Mouse (Mus musculus): Measurements from ENCODE around the gene Vash2. TPM values are rescaled to one million over a fixed set of nuclear protein-coding genes. Genes with fewer than 3 reads are reported as not detected.

Gene Vash2
- polyA plus RNA-seq, 1 experiment from 2014 or later = 61.0 TPM

DNA sequence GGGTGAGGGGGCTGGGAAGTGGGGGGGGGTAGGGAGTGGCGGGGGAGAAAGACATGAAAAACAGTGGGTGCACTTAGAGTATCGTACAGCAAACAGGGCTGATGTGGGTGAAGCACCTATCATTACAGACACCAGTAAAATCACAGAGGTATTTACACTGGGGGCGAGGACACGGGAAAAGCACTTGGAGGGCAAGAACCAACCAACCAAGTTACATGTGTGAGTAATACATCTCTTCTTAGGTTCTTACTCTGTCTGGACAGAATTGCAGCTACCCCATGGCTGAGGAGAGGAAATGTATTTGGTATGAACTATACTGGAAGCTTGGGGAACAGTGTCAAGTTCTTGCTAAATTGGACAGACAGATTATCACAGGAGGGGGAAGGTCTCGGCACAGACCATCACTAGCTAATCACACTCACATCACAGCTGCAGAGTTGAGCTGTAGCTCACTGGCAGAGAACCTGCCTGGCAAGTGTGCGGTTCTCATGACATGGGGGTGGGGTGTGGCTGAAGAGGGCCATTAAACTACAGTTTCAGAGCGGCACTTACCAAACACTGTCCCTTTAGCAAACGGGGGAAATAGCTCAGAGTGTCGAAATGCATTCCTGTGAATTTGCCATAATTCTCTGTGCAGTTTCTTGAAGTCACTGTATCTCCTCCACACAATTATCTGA, 80.1 kb downstream of the Vash2 start:
- no peak overlapping the region for H3K4me2 ChIP-seq (replicated peaks; ENCODE audit: low read depth, low read length)
- no peak overlapping the region for H3K27ac ChIP-seq (ENCODE audit: low read depth, low read length)
- DNase-seq (ENCODE audit: low spot score) = no peak
- no peak overlapping the region for H3K4me3 ChIP-seq (ENCODE audit: low read depth, low read length)
- 86% methylated on average over 9 of the region's 9 CpGs for WGBS
- H3K27me3 ChIP-seq (ENCODE audit: control insufficient read depth, insufficient read depth, low read length) = no peaks in the 10 kb centered on the region
- no peaks in the 10 kb centered on the region for H3K9me3 ChIP-seq (ENCODE audit: control insufficient read depth, low read length)
- H3K4me1 ChIP-seq (replicated peaks; ENCODE audit: control insufficient read depth, insufficient read depth, low read length) = no peaks in the 10 kb centered on the region
- H3K9ac ChIP-seq (ENCODE audit: low read depth, low read length) = no peak overlapping the region
- ATAC-seq (ENCODE audit: low FRiP score) = no peak
- 0 out of 2 replicates have a peak, but pooled peaks cover 3% of the 10 kb centered on the region for H3K36me3 ChIP-seq (ENCODE audit: control insufficient read depth, insufficient read depth, low read length)

DNA sequence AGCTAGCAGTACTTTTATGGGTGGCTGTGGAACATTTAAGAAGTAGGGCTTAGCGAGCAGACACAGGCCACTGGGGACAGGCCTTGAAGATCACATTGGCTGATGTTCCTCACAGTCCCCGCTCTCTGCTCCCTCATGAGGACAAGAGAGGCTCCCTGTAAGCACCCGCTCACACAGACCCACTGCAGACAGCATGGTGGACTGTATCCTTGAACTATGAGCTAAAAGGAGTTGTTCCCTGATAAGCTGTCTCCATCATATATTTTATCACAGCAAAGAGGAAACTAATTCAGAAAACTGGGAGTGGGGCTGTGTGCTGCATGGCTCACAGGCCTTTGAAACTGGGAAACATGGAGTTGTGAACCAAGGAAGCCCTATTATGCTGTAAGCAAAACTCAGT, 80.9 kb downstream of the Vash2 start:
- Histone ChIP-seq H3K4me2 (replicated peaks; ENCODE audit: low read depth, low read length) (no peak overlapping the region), H3K36me3 (ENCODE audit: control insufficient read depth, insufficient read depth, low read length) (no peaks in the 10 kb centered on the region), H3K4me3 (ENCODE audit: low read depth, low read length) (no peak overlapping the region), H3K9ac (ENCODE audit: low read depth, low read length) (no peak overlapping the region), H3K27me3 (ENCODE audit: control insufficient read depth, insufficient read depth, low read length) (no peaks in the 10 kb centered on the region), H3K4me1 (replicated peaks; ENCODE audit: control insufficient read depth, insufficient read depth, low read length) (no peaks in the 10 kb centered on the region), H3K9me3 (ENCODE audit: control insufficient read depth, low read length) (no peaks in the 10 kb centered on the region), H3K27ac (ENCODE audit: low read depth, low read length) (no peak overlapping the region)
- no peak for DNase-seq (ENCODE audit: low spot score)
- 93% methylated on average over 3 of the region's 3 CpGs for WGBS
- ATAC-seq (ENCODE audit: low FRiP score) = no peak

Other genes with a start within 250 kb of the Vash2 start
- 19.0 and 21.2 TPM in 2 replicates for gene Rps6kc1, start 67.5 kb downstream of the Vash2 start, polyA plus RNA-seq (2014; fragmentation: Nextera tagmentation; extraction: Ambion mirVana)
- gene Angel2, start 54.2 kb downstream of the Vash2 start, polyA plus RNA-seq (2014; fragmentation: Nextera tagmentation; extraction: Ambion mirVana) = 58.4 and 63.3 TPM in 2 replicates
- 9.5 and 9.6 TPM in 2 replicates for gene Flvcr1, start 46.9 kb upstream of the Vash2 start, polyA plus RNA-seq (2014; fragmentation: Nextera tagmentation; extraction: Ambion mirVana)
- not detected in 2 replicates for gene Spata45, start 57.3 kb upstream of the Vash2 start, polyA plus RNA-seq (2014; fragmentation: Nextera tagmentation; extraction: Ambion mirVana)
- 10.4 and 12.7 TPM in 2 replicates for gene Tatdn3, start 83.6 kb upstream of the Vash2 start, polyA plus RNA-seq (2014; fragmentation: Nextera tagmentation; extraction: Ambion mirVana)
- gene Nsl1, start 83.7 kb upstream of the Vash2 start, polyA plus RNA-seq (2014; fragmentation: Nextera tagmentation; extraction: Ambion mirVana) = 17.9 and 20.4 TPM in 2 replicates
- 4.6 TPM in 2 replicates for gene Batf3, start 118.6 kb upstream of the Vash2 start, polyA plus RNA-seq (2014; fragmentation: Nextera tagmentation; extraction: Ambion mirVana)
- gene Fam71a, start 185.5 kb upstream of the Vash2 start, polyA plus RNA-seq (2014; fragmentation: Nextera tagmentation; extraction: Ambion mirVana) = not detected in 2 replicates
- 1.4 and 1.5 TPM in 2 replicates for gene Atf3, start 238.7 kb upstream of the Vash2 start, polyA plus RNA-seq (2014; fragmentation: Nextera tagmentation; extraction: Ambion mirVana)